Mouse (Mus musculus): Measurements from ENCODE around the gene Gm9833. TPM values are rescaled to one million over a fixed set of nuclear protein-coding genes. Genes with fewer than 3 reads are reported as not detected.
"Not testable (repeated sequence)": the region's sequence is repeated elsewhere in the genome, so short reads cannot be mapped to it uniquely, and the experiment has no call there.

Gene Gm9833
- polyA plus RNA-seq (2015; fragmentation: Nextera tagmentation; extraction: Ambion mirVana): 1.4 and 1.5 TPM in 2 replicates

DNA sequence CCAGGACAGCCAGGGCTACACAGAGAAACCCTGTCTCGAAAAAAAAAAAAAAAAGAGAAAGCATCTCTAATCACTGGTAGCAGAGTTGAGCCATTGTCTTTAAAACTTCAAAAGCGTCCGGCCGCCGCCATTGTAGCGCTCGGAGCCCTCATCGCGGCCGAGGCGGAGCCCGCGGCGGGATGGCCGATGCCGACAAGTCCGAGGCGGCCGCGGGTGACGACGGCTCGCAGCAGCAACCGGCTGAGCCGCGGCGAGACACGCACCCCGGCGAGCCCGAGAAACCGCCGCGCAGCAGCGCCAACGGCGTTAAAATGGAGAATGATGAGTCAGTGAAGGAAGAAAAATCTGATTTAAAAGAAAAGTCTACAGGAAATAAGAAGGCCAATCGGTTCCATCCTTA is at the start of gene Gm9833:
Gene Gm9833 (plus strand): TSS at position 117 of the 400 bp plus-strand sequence.
- ATAC-seq; H3K9me3 ChIP-seq (ENCODE audit: control insufficient read depth, low read length); H3K9ac ChIP-seq (ENCODE audit: low read depth, low read length); H3K36me3 ChIP-seq (ENCODE audit: control insufficient read depth, insufficient read depth, low read length); H3K27ac ChIP-seq (ENCODE audit: low read length); H3K27me3 ChIP-seq (replicated peaks; ENCODE audit: control insufficient read depth, insufficient read depth, low read length): not testable (repeated sequence)
- H3K4me3 ChIP-seq (ENCODE audit: low read length): peak within 1 kb of the TSS; percentile 21
- peak within 1 kb of the TSS; percentile 27; the same call in 1 of the 2 replicates for H3K4me2 ChIP-seq (ENCODE audit: low read depth, low read length)
- peaks cover 13% of the 10 kb centered on the region for H3K4me1 ChIP-seq (ENCODE audit: control insufficient read depth, insufficient read depth, low read length)
- WGBS: 31% methylated on average over 29 of the region's 38 CpGs

DNA sequence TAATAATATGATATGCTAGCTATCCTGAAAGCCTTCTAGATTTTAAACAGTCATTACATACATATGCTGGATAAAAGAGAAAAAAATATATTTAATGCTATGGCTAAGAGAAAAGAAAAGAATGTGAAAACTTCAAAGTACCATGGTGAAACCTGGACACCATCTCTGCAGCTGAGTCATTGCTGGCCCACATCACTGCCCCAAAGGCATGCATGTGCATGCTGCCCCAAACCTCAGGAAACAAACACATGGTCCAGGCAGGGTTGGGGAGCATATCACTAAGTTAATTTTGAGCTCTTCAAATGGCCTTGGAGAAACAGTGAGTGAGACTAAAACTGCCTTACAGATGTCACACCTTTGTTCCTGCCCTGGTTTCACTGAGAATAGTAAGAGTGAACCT is 17.8 kb upstream of the Gm9833 start:
- no peak overlapping the region for H3K4me3 ChIP-seq (ENCODE audit: low read length)
- no peak for ATAC-seq
- H3K9ac ChIP-seq (ENCODE audit: low read depth, low read length): no peak overlapping the region
- no peaks in the 10 kb centered on the region for H3K36me3 ChIP-seq (ENCODE audit: control insufficient read depth, insufficient read depth, low read length)
- H3K4me1 ChIP-seq (ENCODE audit: control insufficient read depth, insufficient read depth, low read length): no peaks in the 10 kb centered on the region
- H3K4me2 ChIP-seq (ENCODE audit: low read depth, low read length): no peak overlapping the region
- no peaks in the 10 kb centered on the region for H3K9me3 ChIP-seq (ENCODE audit: control insufficient read depth, low read length)
- no peak overlapping the region for H3K27ac ChIP-seq (ENCODE audit: low read length)
- H3K27me3 ChIP-seq (replicated peaks; ENCODE audit: control insufficient read depth, insufficient read depth, low read length): no peaks in the 10 kb centered on the region

DNA sequence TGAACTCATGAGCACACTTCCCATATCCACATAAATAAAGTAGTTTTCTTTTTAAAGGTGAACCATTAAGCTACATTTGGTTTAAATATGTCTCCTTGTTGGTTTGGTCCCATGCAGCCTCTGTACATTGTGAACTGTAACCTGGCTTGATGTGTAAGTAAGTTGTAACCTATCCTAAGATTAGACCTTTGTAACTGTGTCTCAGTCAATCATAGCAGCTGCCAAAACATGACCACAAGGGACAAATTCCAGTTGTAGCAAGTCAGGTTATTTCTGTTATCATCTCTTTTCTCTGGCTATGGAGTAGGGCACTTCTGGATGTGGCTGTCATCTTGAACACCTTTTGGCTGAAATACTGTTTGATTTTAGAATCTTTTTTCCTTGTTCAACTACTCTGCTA is 12.1 kb upstream of the Gm9833 start:
- ATAC-seq: no peak
- Histone ChIP-seq H3K36me3 (ENCODE audit: control insufficient read depth, insufficient read depth, low read length) (no peaks in the 10 kb centered on the region), H3K4me1 (ENCODE audit: control insufficient read depth, insufficient read depth, low read length) (no peaks in the 10 kb centered on the region), H3K4me3 (ENCODE audit: low read length) (no peak overlapping the region), H3K27ac (ENCODE audit: low read length) (no peak overlapping the region), H3K27me3 (replicated peaks; ENCODE audit: control insufficient read depth, insufficient read depth, low read length) (no peaks in the 10 kb centered on the region), H3K9ac (ENCODE audit: low read depth, low read length) (no peak overlapping the region), H3K9me3 (ENCODE audit: control insufficient read depth, low read length) (no peaks in the 10 kb centered on the region), H3K4me2 (ENCODE audit: low read depth, low read length) (no peak overlapping the region)

DNA sequence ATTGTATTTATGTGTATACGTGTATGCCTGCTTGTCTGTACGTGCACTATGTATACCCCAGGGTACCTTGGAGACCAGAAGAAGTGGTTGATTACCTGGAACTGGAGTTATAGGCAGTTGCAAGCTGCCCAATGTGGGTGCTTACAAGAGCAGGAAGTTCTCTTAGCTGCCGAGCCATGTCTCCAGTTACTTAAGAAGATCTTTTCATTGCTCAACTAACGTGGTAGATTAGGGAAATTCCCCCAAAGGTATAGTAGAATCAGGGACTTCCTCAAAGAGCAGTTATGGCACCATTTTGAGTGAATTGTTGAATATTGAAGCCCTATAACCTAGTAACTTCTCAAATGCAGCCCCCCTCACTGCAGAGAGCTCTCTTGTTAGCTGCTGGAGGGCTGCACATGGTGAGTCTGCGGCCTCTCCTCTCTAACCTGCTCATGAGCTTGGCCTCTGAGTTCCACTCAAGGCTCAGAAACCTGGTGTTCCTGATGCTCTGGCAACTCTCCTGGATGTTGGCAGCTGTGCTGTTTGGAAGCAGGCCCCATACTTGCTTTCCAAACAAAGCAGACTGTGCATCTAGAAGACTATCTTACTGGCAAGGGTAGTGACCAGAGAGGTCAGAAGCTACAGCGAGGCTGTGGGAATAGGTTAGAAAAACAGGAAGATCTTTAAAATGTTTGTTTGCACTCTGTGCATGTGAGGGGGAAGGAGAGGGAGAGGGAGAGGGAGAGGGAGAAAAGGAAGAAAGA is 10.6 kb upstream of the Gm9833 start:
- WGBS: 82% methylated on average over 6 of the region's 6 CpGs
- H3K36me3 ChIP-seq (ENCODE audit: control insufficient read depth, insufficient read depth, low read length): no peaks in the 10 kb centered on the region

DNA sequence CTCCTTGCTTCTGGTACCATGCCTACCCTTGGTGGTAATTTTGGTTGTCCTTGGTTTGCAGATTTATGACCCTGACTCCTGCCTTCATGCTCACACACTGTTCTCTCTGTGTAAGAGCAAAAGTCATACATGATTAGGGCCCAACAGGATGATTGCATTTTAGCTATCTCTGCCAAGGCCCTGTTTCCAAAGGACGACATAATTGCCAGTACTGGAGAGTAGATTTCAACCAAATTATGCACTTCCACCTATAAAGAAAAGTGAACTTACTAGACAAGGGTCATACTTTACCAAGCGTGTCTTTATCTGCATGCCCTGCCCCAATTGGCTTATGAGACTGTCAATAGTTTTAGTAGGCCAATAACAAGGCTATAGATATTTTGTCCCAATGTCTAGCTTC is 9.8 kb upstream of the Gm9833 start:
- Histone ChIP-seq H3K36me3 (ENCODE audit: control insufficient read depth, insufficient read depth, low read length) (no peaks in the 10 kb centered on the region), H3K27me3 (replicated peaks; ENCODE audit: control insufficient read depth, insufficient read depth, low read length) (no peaks in the 10 kb centered on the region), H3K4me3 (ENCODE audit: low read length) (no peak overlapping the region), H3K27ac (ENCODE audit: low read length) (no peak overlapping the region), H3K4me1 (ENCODE audit: control insufficient read depth, insufficient read depth, low read length) (no peaks in the 10 kb centered on the region; the same call in 1 of the 2 replicates), H3K9me3 (ENCODE audit: control insufficient read depth, low read length) (no peaks in the 10 kb centered on the region), H3K4me2 (ENCODE audit: low read depth, low read length) (no peak overlapping the region), H3K9ac (ENCODE audit: low read depth, low read length) (no peak overlapping the region)
- 75% methylated on average over 2 of the region's 2 CpGs for WGBS
- no peak for ATAC-seq

More for the DNA sequence above, 10.6 kb upstream of the Gm9833 start:
- Histone ChIP-seq H3K4me1 (ENCODE audit: control insufficient read depth, insufficient read depth, low read length) (no peaks in the 10 kb centered on the region; the same call in 1 of the 2 replicates), H3K9me3 (ENCODE audit: control insufficient read depth, low read length) (no peaks in the 10 kb centered on the region), H3K9ac (ENCODE audit: low read depth, low read length) (no peak overlapping the region), H3K27ac (ENCODE audit: low read length) (no peak overlapping the region), H3K4me2 (ENCODE audit: low read depth, low read length) (no peak overlapping the region), H3K4me3 (ENCODE audit: low read length) (no peak overlapping the region), H3K27me3 (replicated peaks; ENCODE audit: control insufficient read depth, insufficient read depth, low read length) (no peaks in the 10 kb centered on the region)
- ATAC-seq: no peak

DNA sequence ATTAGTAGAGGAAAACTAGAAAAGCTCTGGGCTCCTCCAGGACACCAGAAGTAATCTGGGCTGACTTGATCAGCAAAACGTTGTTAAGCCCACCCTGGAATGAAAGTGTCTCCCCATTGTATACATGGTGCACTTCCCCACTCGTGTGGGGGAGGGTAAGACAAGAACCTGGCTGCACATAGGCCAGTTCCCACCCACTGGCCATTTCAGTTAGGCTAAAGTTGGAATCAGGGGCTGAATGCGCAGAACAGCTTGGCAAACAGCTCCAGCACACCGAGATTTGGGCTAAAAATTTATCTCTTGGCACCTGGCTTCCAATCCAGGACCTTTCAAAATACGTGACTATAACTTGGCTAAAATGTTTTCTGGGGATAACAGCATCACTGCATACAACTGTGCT is 6.6 kb upstream of the Gm9833 start:
- H3K27ac ChIP-seq (ENCODE audit: low read length): no peak overlapping the region
- H3K4me1 ChIP-seq (ENCODE audit: control insufficient read depth, insufficient read depth, low read length): peaks cover 3% of the 10 kb centered on the region; the same call in 1 of the 2 replicates
- no peaks in the 10 kb centered on the region for H3K9me3 ChIP-seq (ENCODE audit: control insufficient read depth, low read length)
- WGBS: 62% methylated on average over 5 of the region's 5 CpGs
- H3K9ac ChIP-seq (ENCODE audit: low read depth, low read length): no peak overlapping the region
- ATAC-seq: no peak
- H3K27me3 ChIP-seq (replicated peaks; ENCODE audit: control insufficient read depth, insufficient read depth, low read length): no peaks in the 10 kb centered on the region
- no peak overlapping the region for H3K4me3 ChIP-seq (ENCODE audit: low read length)
- H3K4me2 ChIP-seq (ENCODE audit: low read depth, low read length): no peak overlapping the region
- H3K36me3 ChIP-seq (ENCODE audit: control insufficient read depth, insufficient read depth, low read length): no peaks in the 10 kb centered on the region

DNA sequence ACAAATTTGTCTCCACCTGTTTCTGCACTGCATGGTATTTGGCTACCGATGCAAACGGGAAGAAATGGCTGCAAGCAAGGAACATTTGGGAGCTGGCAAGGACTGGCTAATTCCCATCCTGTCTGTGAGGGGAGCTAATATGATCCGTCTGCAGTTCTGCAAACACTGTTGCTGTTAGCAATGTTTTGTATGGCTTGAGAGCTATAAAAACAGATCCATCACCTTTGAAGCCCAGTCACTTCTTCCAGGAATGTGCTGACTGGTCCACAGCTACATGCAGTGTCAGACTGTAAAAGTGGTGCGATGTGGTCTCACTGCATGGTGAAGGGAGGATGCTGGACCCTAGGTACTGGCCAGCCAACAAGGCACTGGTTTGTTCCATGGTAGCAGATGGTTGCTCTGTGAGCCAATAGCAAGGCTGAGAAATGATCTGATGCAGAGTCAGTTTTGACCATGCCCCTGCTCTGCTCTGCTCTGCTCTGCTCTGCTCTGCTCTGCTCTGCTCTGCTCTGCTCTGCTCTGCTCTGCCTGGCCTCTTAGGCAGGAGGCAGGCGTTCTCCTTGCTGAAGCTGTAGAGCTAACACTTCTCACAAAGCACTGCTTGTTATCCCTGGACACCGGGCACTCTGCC is 5.9 kb upstream of the Gm9833 start:
- ATAC-seq: no peak
- no peaks in the 10 kb centered on the region for H3K9me3 ChIP-seq (ENCODE audit: control insufficient read depth, low read length)
- H3K4me2 ChIP-seq (ENCODE audit: low read depth, low read length): no peak overlapping the region
- H3K36me3 ChIP-seq (ENCODE audit: control insufficient read depth, insufficient read depth, low read length): no peaks in the 10 kb centered on the region
- no peak overlapping the region for H3K4me3 ChIP-seq (ENCODE audit: low read length)
- H3K4me1 ChIP-seq (ENCODE audit: control insufficient read depth, insufficient read depth, low read length): peaks cover 3% of the 10 kb centered on the region; the same call in 1 of the 2 replicates
- H3K27me3 ChIP-seq (replicated peaks; ENCODE audit: control insufficient read depth, insufficient read depth, low read length): no peaks in the 10 kb centered on the region
- no peak overlapping the region for H3K27ac ChIP-seq (ENCODE audit: low read length)
- WGBS: 35% methylated on average over 6 of the region's 6 CpGs
- no peak overlapping the region for H3K9ac ChIP-seq (ENCODE audit: low read depth, low read length)

DNA sequence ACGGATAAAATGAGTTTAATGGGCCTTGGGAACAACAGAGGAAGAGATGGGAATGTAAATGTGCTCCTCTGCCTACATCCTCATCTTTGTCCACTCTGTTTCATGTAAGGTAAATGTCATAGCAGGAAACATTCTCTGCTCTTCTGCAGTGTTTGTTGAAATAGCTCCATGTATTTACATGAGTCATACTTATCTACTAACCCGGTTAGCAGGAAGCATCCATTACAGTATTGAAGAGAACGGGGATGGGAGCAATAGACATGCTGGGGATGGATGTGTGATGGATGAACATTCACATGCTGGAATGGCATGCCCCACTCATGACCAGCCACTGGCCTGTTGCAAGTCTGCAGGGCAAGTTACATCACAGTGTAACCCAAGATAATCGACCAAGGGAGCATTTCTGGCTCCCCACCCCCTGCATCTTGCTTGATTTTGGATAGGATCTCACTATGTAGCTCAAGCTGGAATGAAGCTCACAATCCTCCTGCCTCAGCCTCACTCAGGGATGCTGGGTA is 5.3 kb upstream of the Gm9833 start:
- Histone ChIP-seq H3K9me3 (ENCODE audit: control insufficient read depth, low read length) (no peaks in the 10 kb centered on the region), H3K4me3 (ENCODE audit: low read length) (no peak overlapping the region), H3K27ac (ENCODE audit: low read length) (no peak overlapping the region), H3K9ac (ENCODE audit: low read depth, low read length) (no peak overlapping the region), H3K4me2 (ENCODE audit: low read depth, low read length) (no peak overlapping the region), H3K36me3 (ENCODE audit: control insufficient read depth, insufficient read depth, low read length) (no peaks in the 10 kb centered on the region), H3K4me1 (ENCODE audit: control insufficient read depth, insufficient read depth, low read length) (peaks cover 3% of the 10 kb centered on the region; the same call in 1 of the 2 replicates), H3K27me3 (replicated peaks; ENCODE audit: control insufficient read depth, insufficient read depth, low read length) (no peaks in the 10 kb centered on the region)
- 41% methylated on average over 4 of the region's 4 CpGs for WGBS
- no peak for ATAC-seq

DNA sequence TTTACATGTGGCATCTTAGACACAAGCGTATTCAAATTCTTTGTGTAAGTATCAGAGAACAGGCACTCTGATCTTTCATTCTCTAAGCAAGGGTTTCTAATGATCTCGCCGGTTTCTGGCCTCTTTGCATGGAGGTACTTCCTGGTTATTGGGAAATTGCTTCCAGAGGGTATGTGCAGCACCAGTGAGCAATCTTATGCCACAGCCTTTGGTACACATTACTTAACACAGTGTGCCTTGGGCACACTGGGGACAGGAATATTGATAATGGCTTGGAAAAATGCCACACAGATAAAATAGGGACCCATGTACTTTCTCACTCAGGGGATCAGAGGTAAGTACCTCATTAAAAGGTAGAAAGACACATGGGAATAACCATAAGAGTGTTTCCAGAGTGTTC is 3.8 kb upstream of the Gm9833 start:
- peak; percentile 83 for ATAC-seq
- Histone ChIP-seq H3K36me3 (ENCODE audit: control insufficient read depth, insufficient read depth, low read length) (no peaks in the 10 kb centered on the region), H3K4me3 (ENCODE audit: low read length) (no peak overlapping the region), H3K4me2 (ENCODE audit: low read depth, low read length) (no peak overlapping the region), H3K9me3 (ENCODE audit: control insufficient read depth, low read length) (no peaks in the 10 kb centered on the region), H3K9ac (ENCODE audit: low read depth, low read length) (no peak overlapping the region), H3K27ac (ENCODE audit: low read length) (no peak overlapping the region), H3K4me1 (ENCODE audit: control insufficient read depth, insufficient read depth, low read length) (peaks cover 3% of the 10 kb centered on the region; the same call in 1 of the 2 replicates), H3K27me3 (replicated peaks; ENCODE audit: control insufficient read depth, insufficient read depth, low read length) (no peaks in the 10 kb centered on the region)
- 73% methylated on average over 3 of the region's 3 CpGs for WGBS

Measured in intestine, embryonic 16.5 days (tissue).